Mouse (Mus musculus): ENCODE results near the gene Muc20. TPM values are rescaled to one million over a fixed set of nuclear protein-coding genes. Genes with fewer than 3 reads are reported as not detected.

The Muc20 gene
- polyA plus RNA-seq, 1 experiment from 2014 or later: 0.20 TPM

- Histone ChIP-seq H3K9ac (peak overlapping the region; percentile 77), H3K4me2 (peak overlapping the region; percentile 74), H3K36me3 (no peaks in the 10 kb centered on the region), H3K4me3 (peak overlapping the region; percentile 47), H3K27ac (replicated peaks) (peak overlapping the region; percentile 82), H3K4me1 (peaks cover 28% of the 10 kb centered on the region), H3K27me3 (replicated peaks) (no peaks in the 10 kb centered on the region), H3K9me3 (no peaks in the 10 kb centered on the region)
- no peak for ATAC-seq (ENCODE audit: extremely low read depth, insufficient number of reproducible peaks, low FRiP score, low TSS enrichment)
- WGBS: 14% methylated on average over 6 of the region's 6 CpGs
Observed at GRCm38 (mm10) chr16:32815160-32815605, 17.9 kb upstream of the Muc20 start.

- Histone ChIP-seq H3K27me3 (replicated peaks) (no peaks in the 10 kb centered on the region), H3K9me3 (no peaks in the 10 kb centered on the region), H3K4me2 (peak overlapping the region; percentile 74), H3K36me3 (no peaks in the 10 kb centered on the region), H3K27ac (replicated peaks) (peak overlapping the region; percentile 82), H3K9ac (peak overlapping the region; percentile 77), H3K4me3 (peak overlapping the region; percentile 47), H3K4me1 (peaks cover 27% of the 10 kb centered on the region)
- WGBS: 15% methylated on average over 14 of the region's 14 CpGs
- no peak for ATAC-seq (ENCODE audit: extremely low read depth, insufficient number of reproducible peaks, low FRiP score, low TSS enrichment)
Observed at GRCm38 (mm10) chr16:32814539-32814938, 17.3 kb upstream of the Muc20 start.

GRCm38 (mm10) chr16:32813771-32814170, 16.5 kb upstream of the Muc20 start:
- Histone ChIP-seq H3K9ac (no peak overlapping the region), H3K9me3 (no peaks in the 10 kb centered on the region), H3K27me3 (replicated peaks) (no peaks in the 10 kb centered on the region), H3K4me3 (no peak overlapping the region), H3K4me2 (peak overlapping the region; percentile 74; the same call in 1 of the 2 replicates), H3K27ac (replicated peaks) (no peak overlapping the region; the same call in 1 of the 2 replicates), H3K4me1 (peaks cover 20% of the 10 kb centered on the region), H3K36me3 (no peaks in the 10 kb centered on the region)
- ATAC-seq (ENCODE audit: extremely low read depth, insufficient number of reproducible peaks, low FRiP score, low TSS enrichment): no peak
- 71% methylated on average over 3 of the region's 3 CpGs for WGBS

- Histone ChIP-seq H3K9me3 (no peaks in the 10 kb centered on the region), H3K9ac (no peak overlapping the region), H3K4me1 (peaks cover 19% of the 10 kb centered on the region), H3K27me3 (replicated peaks) (no peaks in the 10 kb centered on the region), H3K36me3 (no peaks in the 10 kb centered on the region), H3K27ac (replicated peaks) (no peak overlapping the region), H3K4me2 (peak overlapping the region; percentile 59), H3K4me3 (peak overlapping the region; percentile 25; the same call in 1 of the 2 replicates)
- ATAC-seq (ENCODE audit: extremely low read depth, insufficient number of reproducible peaks, low FRiP score, low TSS enrichment): no peak
- 54% methylated on average over 9 of the region's 9 CpGs for WGBS
Observed at GRCm38 (mm10) chr16:32813362-32813761, 16.1 kb upstream of the Muc20 start.

GRCm38 (mm10) chr16:32812888-32813361, 15.7 kb upstream of the Muc20 start:
- Histone ChIP-seq H3K36me3 (no peaks in the 10 kb centered on the region), H3K9me3 (no peaks in the 10 kb centered on the region), H3K27ac (replicated peaks) (no peak overlapping the region), H3K4me3 (peak overlapping the region; percentile 25; the same call in 1 of the 2 replicates), H3K4me2 (peak overlapping the region; percentile 59), H3K4me1 (peaks cover 19% of the 10 kb centered on the region), H3K9ac (no peak overlapping the region), H3K27me3 (replicated peaks) (no peaks in the 10 kb centered on the region)
- ATAC-seq (ENCODE audit: extremely low read depth, insufficient number of reproducible peaks, low FRiP score, low TSS enrichment): no peak
- 2% methylated on average over 9 of the region's 9 CpGs for WGBS

GRCm38 (mm10) chr16:32810321-32810720, 13.1 kb upstream of the Muc20 start, which contains the start of gene Smbd1:
Gene Smbd1 (minus strand): TSS chr16:32810477.
- no peak within 1 kb of the TSS for H3K9ac ChIP-seq
- H3K4me1 ChIP-seq: peaks cover 29% of the 10 kb centered on the region
- no peaks in the 10 kb centered on the region for H3K27me3 ChIP-seq (replicated peaks)
- H3K36me3 ChIP-seq: no peaks in the 10 kb centered on the region
- no peak for ATAC-seq (ENCODE audit: extremely low read depth, insufficient number of reproducible peaks, low FRiP score, low TSS enrichment)
- no peak within 1 kb of the TSS for H3K4me3 ChIP-seq
- no peaks in the 10 kb centered on the region for H3K9me3 ChIP-seq
- WGBS: 82% methylated on average over 4 of the region's 4 CpGs
- H3K27ac ChIP-seq (replicated peaks): no peak within 1 kb of the TSS
- H3K4me2 ChIP-seq: no peak within 1 kb of the TSS

- H3K27me3 ChIP-seq (replicated peaks): no peaks in the 10 kb centered on the region
- H3K4me1 ChIP-seq: peaks cover 39% of the 10 kb centered on the region
- no peak for ATAC-seq (ENCODE audit: extremely low read depth, insufficient number of reproducible peaks, low FRiP score, low TSS enrichment)
- 58% methylated on average over 8 of the region's 8 CpGs for WGBS
- no peak overlapping the region for H3K4me3 ChIP-seq
- H3K36me3 ChIP-seq: no peaks in the 10 kb centered on the region
- H3K27ac ChIP-seq (replicated peaks): no peak overlapping the region
- no peak overlapping the region for H3K4me2 ChIP-seq
- no peak overlapping the region for H3K9ac ChIP-seq
- no peaks in the 10 kb centered on the region for H3K9me3 ChIP-seq
Observed at GRCm38 (mm10) chr16:32807408-32808185, 10.4 kb upstream of the Muc20 start.

- ATAC-seq (ENCODE audit: extremely low read depth, insufficient number of reproducible peaks, low FRiP score, low TSS enrichment): no peak
- Histone ChIP-seq H3K4me1 (peaks cover 49% of the 10 kb centered on the region), H3K9me3 (no peaks in the 10 kb centered on the region; the same call in 1 of the 2 replicates), H3K4me2 (no peak overlapping the region), H3K27ac (replicated peaks) (no peak overlapping the region), H3K4me3 (no peak overlapping the region), H3K27me3 (replicated peaks) (no peaks in the 10 kb centered on the region), H3K9ac (no peak overlapping the region), H3K36me3 (no peaks in the 10 kb centered on the region)
- whole genome bisulfite sequencing: 69% methylated on average over 7 of the region's 7 CpGs
Observed at GRCm38 (mm10) chr16:32805151-32805550, 7.9 kb upstream of the Muc20 start.

- Histone ChIP-seq H3K36me3 (no peaks in the 10 kb centered on the region), H3K9me3 (no peaks in the 10 kb centered on the region; the same call in 1 of the 2 replicates), H3K27me3 (replicated peaks) (no peaks in the 10 kb centered on the region), H3K4me2 (no peak overlapping the region), H3K4me3 (no peak overlapping the region), H3K9ac (no peak overlapping the region), H3K4me1 (peaks cover 49% of the 10 kb centered on the region), H3K27ac (replicated peaks) (peak overlapping the region; percentile 55; the same call in 1 of the 2 replicates)
- 33% methylated on average over 5 of the region's 5 CpGs for WGBS
- ATAC-seq (ENCODE audit: extremely low read depth, insufficient number of reproducible peaks, low FRiP score, low TSS enrichment): no peak
Observed at GRCm38 (mm10) chr16:32803901-32804300, 6.7 kb upstream of the Muc20 start.

GRCm38 (mm10) chr16:32803252-32803853, 6.1 kb upstream of the Muc20 start:
- no peaks in the 10 kb centered on the region; the same call in 1 of the 2 replicates for H3K9me3 ChIP-seq
- H3K27me3 ChIP-seq (replicated peaks): no peaks in the 10 kb centered on the region
- 46% methylated on average over 6 of the region's 6 CpGs for WGBS
- peak overlapping the region; percentile 55 for H3K27ac ChIP-seq (replicated peaks)
- H3K4me2 ChIP-seq: 0 out of 2 replicates have a peak overlapping the region, but pooled peaks have one; percentile 10
- no peak overlapping the region for H3K9ac ChIP-seq
- peaks cover 54% of the 10 kb centered on the region for H3K4me1 ChIP-seq
- ATAC-seq (ENCODE audit: extremely low read depth, insufficient number of reproducible peaks, low FRiP score, low TSS enrichment): no peak
- no peaks in the 10 kb centered on the region for H3K36me3 ChIP-seq
- H3K4me3 ChIP-seq: no peak overlapping the region

- Histone ChIP-seq H3K4me1 (peaks cover 30% of the 10 kb centered on the region), H3K9ac (no peak overlapping the region), H3K27ac (replicated peaks) (no peak overlapping the region), H3K9me3 (no peaks in the 10 kb centered on the region; the same call in 1 of the 2 replicates), H3K36me3 (no peaks in the 10 kb centered on the region), H3K27me3 (replicated peaks) (peaks cover 8% of the 10 kb centered on the region; the same call in 1 of the 2 replicates), H3K4me3 (no peak overlapping the region), H3K4me2 (no peak overlapping the region)
- no peak; the same call in 1 of the 2 replicates for ATAC-seq (ENCODE audit: extremely low read depth, insufficient number of reproducible peaks, low FRiP score, low TSS enrichment)
- 69% methylated on average over 14 of the region's 14 CpGs for WGBS
Observed at GRCm38 (mm10) chr16:32796676-32797425, 384 bp downstream of the Muc20 start.

Measured in heart, embryonic 13.5 days (tissue).